Mouse (Mus musculus) frontal cortex, postnatal 10 days (tissue): ENCODE results near the gene Mcm6.

Source experiments
- DNase-seq, 2 experiments: peaks; one replicate each; pipeline ENCODE4 v3.0.0; 2022; ENCODE audit warnings: low spot score in 2 of 2, mixed read lengths in 1 of 2

Mcm6 gene

DNA sequence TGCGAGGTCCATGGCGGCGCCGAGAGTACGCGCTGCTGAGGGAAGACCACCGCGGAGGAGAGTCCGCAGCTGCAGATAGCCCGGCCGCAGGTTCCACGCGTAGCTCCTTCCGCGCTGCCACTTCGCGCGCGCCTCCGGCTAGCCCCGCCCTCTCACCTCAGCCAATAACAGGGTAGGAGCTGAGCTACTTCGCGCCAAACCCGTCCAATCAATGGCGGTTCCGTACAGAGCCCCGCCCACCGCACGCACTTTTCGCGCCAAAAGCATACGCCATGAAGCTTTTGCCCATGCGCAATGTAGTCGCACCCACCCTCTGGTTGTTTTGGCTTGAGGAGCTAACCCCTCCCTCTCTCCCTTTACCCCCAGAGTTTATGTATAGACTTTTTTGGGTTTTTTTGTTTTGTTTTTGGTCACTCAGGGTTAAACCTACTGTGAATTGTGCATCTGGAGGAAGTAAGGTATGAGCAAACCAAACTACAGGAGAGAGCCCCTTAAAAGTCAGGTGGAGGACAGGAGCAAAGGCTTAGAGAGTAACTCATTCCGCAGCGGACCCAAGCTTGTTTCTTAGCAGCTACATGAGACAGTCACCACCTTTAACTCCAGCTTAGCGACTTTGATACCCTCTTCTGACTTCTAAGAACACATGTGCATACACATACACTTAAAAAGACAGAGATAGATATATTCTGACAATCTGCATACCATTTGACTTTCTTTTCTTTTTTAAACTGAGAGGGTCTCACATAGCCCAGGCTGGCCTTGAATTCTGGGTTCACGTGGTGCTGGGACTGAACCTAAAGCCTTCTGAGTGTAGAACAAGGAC is at the start of gene Mcm6:
Gene Mcm6 (minus strand): TSS at position 111 of the 823 bp plus-strand sequence.
- peak; percentile 91 for DNase-seq

DNA sequence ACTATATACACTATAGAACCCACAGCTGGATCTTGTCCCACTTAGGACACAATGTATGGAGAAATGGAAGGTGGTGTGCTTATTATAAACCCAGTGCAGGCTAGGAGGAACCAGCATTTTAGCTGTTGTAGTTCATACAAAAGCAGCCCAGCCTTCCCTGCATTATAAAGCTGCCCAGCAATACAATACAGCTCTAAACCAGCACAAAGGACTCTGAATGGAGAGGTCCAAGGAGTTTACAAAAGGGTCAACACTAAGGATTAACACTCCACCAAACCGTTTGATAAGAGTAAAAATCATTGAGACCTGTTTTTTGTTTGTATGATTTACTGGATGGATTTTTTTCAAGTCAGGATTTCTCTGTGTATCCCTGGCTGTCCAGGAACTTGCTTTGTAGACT is 47.4 kb upstream of the Mcm6 start:
- DNase-seq, result no peak

DNA sequence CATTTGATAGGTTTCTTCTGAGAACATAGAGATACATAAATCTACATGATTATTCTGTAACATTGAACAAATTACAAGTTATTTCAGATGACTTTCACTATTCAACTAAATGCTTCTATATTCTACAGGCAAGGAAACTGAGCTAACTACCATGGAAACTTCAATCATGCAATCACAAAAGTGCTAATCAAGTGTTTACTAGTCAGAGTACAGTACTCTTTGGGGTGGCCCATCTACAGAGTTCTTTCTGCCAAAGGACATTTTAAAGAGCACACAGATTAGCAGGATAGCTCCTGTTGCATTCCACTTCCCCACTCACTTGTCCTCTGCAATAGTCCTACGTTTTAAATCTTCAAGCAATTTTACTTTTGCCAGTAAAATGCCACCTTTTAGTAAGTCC is 46.2 kb upstream of the Mcm6 start:
- no peak for DNase-seq

DNA sequence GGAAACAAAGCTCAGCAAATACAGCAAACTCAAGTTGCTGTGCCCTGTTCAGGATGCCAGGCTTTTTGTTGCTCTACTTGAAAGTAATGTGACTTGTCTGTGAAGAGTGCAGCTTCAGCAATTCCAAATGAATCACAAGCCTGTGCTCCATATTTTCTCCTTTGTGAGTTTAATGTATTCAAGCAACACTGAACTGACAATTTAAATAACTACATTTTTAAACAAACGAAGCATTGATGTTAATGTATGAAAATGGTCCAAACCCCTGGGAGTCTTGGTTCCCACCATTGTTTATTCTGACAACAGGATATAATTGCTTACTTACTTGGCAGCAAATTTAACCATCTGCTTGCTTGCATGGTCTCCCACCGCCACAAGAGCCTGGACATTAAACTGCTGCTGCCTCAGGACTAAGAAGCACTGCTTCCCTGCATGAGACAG is 45.6 kb upstream of the Mcm6 start:
- DNase-seq, result peak in 1 of 2 experiments; percentile 7

DNA sequence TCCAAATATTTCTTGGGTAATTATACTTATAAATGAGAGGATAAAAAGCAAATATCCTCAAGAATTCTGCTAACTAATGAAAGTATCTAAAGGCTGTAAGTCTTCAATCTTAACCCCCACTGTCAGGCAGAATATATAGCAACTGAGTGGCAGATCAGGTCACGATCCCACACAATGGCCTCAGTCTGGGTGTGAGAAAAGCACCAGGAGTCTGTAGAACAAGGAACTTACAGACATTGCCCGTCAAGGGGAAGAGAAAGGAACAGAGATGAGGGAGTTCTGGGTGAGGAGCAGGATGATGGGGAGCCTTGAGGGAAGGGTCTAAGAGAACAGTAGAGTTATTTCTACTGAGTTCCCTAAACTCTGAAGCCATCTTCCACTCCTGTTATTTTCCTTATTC is 41.5 kb upstream of the Mcm6 start:
- no peak for DNase-seq

DNA sequence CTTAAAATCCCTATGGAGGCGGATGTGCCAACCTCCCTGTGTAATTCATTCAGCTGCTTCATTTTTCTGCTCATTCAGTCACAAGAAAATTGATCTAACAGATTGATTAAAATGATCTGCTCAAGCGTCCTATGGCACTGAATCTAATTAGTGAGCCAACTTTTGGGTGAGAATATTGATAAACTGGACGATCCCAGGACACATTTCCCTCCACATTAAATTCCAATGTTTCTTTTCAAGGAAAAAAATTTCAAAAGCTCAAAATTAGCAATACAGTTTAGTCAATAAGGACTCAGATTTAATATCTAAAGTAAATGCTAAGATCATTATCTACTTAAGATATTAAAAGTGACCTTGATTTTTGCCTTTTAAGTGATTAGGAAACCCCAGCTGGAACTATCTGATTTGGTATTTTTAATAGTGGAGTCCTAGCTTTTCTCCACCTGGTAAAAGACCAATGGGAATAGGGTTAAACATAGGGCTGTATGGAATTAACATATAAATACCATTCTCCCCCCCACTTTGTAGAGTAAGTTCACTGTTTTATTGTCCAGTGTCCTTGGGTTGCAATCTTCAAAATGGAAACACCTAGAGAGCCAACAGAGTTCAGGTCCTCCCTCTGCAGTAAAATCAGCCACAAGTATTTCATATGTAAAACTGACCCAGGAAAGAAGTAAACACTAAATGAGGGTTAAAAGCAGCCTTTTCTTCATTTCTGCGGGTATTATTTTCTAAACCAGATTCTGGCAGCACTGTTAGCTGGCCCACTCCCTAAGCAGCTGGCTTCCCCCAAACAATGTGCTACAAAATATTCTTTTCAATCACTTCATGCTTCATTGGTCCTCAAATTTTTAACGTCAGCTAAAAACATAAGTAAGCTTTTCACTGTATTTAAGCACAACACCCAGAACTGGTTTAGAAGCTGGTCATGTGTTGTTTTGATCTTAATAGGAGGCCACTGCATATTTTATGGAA is 40.8 kb upstream of the Mcm6 start:
- DNase-seq, result no peak

DNA sequence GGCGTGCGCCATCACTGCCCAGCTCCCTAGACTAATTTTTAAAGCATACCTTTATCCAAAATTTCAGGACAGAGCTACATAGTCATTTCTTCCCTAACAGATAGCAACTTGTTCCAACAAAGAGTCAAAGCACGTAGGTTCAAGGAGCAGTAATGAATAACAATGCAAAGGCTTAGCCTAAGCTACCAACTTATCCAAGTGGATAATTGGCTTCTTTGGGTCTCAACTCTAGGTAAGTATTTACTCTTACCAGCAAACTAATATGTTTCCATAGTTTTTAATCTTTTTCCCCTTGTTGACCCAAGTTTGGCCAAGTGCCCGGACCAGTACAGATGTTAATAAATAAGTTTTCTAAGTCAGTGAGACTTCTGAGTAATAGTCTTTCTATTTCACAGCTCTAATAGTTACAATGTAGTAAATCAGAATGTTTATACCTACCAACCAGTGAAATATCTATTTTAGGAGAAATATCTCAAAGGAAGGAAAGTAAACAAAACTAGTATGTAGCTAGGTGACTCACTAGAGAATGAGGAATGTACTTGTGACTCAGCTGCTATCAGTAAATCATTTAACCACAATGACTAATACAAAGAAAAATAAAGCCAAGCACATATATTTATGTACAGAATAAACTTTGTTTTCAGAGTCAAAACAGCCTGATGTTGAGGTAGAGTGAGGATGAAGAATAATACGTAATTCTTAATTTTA is 39.4 kb upstream of the Mcm6 start:
- no peak for DNase-seq

DNA sequence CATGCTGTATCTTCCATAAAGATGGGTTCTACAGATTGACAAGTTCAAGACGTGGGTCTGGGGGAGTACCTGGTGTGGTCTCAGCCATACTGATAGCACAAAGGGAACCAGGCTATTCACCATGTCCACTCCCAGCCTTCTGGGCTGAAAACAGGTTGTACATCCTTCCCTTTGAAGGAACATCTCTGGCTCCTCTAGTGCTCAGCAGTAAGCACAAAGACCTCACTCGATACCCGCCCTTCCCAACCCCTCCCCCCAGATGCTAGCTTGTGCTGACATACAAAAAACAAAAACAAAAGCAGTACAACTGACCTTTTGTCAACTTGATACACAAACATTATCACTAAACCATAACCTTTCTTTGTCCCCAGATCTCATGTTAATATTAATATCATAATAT is 35.2 kb upstream of the Mcm6 start:
- no peak for DNase-seq

DNA sequence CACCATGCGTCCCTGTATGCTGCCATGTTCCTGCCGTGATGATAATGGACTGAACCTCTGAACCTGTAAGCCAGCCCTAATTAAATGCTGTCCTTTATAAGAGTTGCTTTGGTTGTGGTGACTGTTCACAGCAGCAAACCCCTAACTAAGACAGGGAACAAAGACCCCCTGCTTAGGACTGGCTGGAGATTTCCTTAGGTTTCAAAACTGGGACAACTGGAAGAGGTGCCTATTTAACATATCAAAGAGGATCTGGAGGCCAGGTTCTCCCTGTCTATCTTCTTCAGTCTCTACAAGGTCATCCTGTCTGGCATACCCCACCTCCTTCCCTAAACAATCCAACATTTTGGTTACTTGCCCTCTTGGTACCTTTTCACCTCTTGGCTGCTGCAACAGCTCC is 32.9 kb upstream of the Mcm6 start:
- DNase-seq, result no peak

DNA sequence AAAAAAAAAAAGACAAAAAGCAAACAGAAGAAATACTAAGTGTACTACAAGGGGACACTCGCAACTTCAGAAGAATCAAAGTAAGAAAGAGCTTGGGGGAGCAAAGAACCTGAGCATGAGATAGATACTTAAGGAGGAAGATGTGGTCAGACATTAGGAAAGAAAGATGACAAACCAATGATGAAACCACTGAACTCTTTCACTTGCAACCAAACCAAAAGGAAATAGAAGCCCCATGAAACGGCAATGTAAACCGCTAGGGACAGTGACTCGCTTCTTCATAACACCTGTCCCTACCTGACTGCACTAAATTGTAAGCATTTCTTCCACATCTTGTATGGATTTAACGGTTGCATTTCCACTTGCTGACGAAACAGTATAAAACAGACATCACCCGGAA is 27.0 kb upstream of the Mcm6 start:
- DNase-seq, result no peak

DNA sequence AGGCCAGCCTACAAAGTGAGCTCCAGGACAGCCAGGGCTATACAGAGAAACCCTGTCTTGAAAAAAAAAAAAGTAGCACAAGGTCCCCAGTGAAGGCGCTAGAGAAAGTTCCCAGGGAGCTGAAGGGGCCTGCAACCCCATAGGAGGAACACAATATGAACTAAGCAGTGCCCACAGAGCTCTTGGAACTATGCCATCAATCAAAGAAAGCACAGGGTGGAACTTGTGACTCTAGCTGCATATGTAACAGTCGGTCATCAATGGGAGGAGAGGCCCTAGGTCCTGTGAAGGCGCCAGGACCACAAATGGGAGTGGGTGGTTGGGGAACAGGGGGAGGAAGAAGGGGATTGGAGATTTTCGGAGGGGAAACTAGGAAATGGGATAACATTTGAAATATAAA is 17.4 kb upstream of the Mcm6 start:
- DNase-seq, result no peak

DNA sequence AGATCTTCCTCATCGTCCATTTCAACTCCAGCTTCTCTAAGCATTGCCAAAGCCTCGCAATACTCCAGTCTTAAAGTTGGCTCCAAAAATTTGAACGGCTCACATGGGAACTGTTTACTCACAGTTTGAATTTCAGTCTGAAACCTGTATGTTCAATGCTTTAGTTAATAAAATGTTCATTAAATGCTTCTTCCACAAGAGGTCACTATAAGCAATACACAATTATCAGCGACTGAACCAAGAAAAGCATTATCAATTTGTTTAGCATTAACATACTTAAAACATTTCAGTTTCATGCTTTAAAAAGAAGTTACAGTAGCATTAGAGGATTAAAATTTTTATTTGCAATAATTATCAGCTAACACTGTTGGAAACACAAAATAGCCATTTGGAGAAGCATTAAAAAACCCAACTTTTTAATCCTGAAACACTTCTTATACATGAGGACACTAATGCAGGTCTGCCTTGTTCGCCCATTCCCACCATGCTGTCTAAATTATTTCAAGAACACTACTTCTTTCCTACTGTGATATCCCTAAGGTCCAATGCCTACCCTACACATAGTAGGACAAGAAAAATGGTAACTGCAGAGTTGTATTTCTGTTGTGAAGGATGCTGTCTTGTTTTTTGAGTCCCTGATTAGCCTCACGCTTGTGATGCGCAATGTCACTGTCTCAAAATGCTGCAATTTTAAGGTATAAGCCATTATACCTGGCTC is 12.8 kb upstream of the Mcm6 start:
- no peak for DNase-seq

DNA sequence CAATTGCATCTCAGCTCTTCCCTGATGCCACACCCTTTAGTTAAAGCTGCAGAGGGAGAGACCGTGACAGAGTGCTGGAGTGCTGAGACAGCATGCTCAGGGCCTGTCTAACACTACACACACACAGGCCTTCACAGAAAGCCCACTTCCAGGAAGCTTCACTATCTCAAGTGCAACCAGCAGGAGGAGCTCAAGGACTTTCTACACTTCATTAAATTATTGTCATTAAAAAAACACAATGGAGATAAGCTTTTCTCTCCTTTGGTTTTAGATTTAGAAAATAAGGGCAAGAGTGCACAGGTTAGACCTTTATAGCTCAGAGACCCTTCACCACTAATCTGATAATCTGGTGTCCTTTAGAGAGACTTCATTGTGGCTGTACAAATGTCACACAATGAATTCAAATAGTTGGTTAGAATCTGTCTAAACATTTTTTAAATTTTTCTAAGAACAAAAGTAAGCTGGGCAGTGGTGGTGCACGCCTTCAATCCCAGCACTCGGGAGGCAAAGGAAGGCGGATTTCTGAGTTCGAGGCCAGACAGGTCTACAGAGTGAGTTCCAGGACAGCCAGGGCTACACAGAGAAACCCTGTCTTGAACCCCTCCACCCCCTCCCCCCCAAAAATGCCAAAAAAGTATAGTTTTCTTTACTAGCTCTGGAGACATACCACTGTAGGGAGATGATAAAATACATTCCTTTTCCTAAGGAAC is 9.4 kb upstream of the Mcm6 start:
- DNase-seq, result peak in 1 of 2 experiments; percentile 36

DNA sequence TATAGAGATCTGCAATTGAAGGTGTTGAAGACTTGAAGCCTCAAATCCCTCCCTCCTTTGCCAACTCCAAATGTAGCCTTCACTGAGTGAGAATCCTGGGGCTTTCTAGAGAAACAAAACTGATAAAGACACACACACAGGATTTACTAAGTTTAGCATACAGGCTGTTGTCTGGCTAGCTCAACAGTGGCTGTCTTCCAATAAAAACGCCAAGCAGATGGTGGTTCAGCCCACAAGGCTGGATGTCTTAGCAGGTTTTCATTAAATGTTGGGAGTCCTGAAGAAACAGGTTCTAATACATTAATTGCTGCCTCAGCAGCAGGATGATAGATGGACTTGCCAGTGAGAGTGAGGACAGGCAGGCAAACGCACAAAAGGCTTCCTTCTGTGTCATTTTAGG is 1.1 kb upstream of the Mcm6 start:
- DNase-seq, result peak in 1 of 2 experiments; percentile 18

DNA sequence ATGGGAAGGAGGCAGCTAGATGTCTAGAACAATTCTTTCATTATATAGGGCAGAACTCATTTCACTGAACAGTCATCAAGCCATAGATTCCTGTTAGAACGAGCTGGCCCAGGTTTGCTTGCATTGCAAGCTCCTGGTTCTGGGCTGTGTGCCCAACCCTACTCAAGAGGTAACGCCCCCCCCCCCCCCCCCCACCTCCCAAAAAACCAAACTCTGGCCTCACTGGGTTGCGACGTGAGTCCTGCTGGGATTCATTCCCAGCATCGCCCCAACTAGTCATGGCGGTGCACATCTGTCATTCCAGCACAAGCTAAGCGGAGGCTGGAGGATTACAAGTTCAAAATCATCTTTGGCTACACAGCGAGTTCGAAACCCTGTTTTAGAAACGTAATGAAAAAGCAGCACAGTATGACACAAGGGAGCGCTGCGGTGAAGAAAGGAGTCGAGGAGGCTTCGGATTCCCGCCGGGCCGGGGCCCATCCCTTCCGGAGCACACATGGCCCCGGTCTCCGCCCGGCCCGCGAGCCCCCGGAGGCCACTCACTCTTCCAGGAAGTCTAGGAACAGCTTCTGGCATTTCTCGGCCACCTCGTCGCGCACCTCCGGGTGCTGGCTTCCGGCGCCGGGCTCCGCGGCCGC is 429 bp downstream of the Mcm6 start:
- no peak for DNase-seq

DNA sequence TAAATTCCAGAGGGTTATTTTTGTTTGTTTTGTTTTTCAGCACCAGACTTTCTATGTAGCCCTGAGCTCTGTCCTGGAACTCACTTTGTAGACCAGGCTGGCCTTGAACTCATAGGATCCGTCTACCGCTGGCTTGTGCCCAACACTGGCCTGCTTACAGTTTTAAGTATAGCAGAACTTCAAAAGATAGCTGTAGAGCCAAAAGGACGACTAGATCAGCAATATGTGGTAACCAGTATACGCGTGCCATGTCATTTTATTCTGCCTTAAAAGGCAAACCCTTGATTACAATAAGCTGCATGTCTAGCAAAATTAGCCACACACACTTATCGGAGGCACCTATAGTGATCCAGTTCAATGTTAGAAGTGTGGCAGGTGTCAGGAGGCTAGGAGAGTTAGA is 1.2 kb downstream of the Mcm6 start:
- no peak for DNase-seq

DNA sequence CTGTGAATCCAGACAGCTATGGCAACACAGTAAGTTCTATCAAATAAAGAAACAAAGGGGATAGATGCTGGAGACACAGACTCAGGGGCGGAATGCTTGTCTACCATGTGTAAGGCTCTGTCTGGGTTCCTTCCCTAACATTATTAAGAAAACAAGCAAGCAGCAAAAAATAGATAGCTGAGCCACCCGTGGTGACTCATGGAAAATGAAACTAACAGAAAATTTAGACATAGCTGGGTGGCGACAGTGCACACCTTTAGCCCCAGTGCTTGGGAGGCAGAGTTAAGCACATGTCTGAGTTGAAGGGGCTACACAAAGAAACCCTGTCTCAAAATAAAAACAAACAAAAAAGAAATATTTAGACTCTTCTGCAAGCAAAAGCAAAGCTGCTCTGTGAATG is 2.0 kb downstream of the Mcm6 start:
- no peak for DNase-seq

DNA sequence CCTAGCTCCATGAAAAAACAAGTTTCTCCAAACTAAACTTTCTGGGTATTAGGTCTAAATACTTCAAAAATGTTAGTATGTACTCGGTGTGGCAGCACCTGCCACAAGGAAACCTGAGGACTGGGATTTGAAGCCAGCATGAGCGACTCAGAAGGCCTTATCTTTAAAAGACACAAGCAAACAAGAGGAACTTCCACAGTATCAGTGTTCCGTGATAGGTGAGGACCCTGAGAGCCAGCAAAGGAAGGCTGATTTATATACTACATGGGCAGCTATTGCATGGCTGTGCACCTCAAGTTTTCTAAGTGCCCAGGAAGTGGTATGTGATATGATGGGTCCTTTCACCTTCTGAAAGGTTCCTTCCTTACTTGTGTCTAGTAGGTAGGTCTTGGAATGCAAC is 6.4 kb downstream of the Mcm6 start:
- DNase-seq, result no peak

DNA sequence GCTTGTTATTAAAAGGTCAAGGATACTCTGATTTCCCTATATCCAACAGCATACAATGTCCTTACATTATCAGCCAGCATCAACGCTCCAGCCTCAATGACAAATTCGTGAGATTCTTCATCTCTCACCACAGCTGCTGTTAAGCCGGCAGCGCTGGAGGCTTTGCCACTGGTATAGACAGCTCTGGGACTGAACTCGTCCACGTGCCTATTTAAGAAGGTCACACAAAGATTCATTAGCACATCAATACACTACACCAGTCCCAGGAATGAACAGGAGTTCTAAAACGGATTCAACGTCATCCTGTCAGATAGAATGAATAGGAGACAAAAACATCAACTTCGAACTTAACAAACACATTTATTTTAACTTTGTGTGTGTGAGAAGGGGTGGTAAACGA is 15.2 kb downstream of the Mcm6 start:
- DNase-seq, result no peak

DNA sequence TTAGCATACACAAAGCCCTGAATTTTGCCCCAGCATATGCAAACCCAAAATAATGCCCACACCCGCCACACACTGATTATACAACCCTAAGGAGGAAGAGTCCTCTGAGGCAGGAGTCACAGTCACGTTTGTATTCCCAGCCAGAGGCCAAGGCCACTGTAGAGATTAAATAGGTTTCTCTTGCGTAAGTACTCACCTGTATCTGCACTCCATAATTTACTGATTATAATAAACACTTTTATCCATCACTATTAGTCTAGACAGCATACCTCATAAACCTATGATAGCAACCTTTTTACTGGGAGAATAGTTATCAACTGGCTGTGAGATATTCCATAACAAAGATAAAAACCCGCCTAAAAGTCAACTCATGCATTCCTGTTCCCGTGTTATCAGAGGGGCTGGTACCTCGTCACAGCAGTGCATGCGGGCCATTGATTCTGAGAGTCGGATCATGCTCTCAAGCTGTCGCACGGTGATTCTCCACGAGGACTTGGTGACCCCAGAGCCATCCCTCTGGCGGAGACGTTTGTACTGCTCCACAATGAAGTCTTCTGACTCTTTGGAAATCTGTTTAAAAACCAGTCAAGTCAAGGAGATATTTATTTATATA is 21.6 kb downstream of the Mcm6 start:
- DNase-seq, result no peak
